Mouse (Mus musculus): ENCODE data around the gene Slk. TPM values are rescaled to one million over a fixed set of nuclear protein-coding genes. Genes with fewer than 3 reads are reported as not detected.
"Not testable (repeated sequence)": the region's sequence is repeated elsewhere in the genome, so short reads cannot be mapped to it uniquely, and the experiment has no call there.

The Slk gene
- total RNA-seq, 1 experiment from 2014 or later = 181 TPM

- no peak for ATAC-seq (replicated peaks; ENCODE audit: low read depth, poor library complexity, severe bottlenecking)
Measured at GRCm38 (mm10) chr19:47565031-47565654, 14.3 kb upstream of the Slk start.

GRCm38 (mm10) chr19:47565994-47566393 is 13.5 kb upstream of the Slk start:
- ATAC-seq (replicated peaks; ENCODE audit: low read depth, poor library complexity, severe bottlenecking) = no peak

GRCm38 (mm10) chr19:47570042-47570441 is 9.4 kb upstream of the Slk start:
- ATAC-seq (replicated peaks; ENCODE audit: low read depth, poor library complexity, severe bottlenecking) = no peak

- ATAC-seq (replicated peaks; ENCODE audit: low read depth, poor library complexity, severe bottlenecking) = not testable (repeated sequence)
Measured at GRCm38 (mm10) chr19:47571981-47572380, 7.5 kb upstream of the Slk start.

- ATAC-seq (replicated peaks; ENCODE audit: low read depth, poor library complexity, severe bottlenecking) = no peak
Measured at GRCm38 (mm10) chr19:47573718-47574117, 5.8 kb upstream of the Slk start.

- ATAC-seq (replicated peaks; ENCODE audit: low read depth, poor library complexity, severe bottlenecking) = no peak
Measured at GRCm38 (mm10) chr19:47578581-47579224, 775 bp upstream of the Slk start.

- ATAC-seq (replicated peaks; ENCODE audit: low read depth, poor library complexity, severe bottlenecking) = peak; percentile 31
Measured at GRCm38 (mm10) chr19:47579788-47580631, 532 bp downstream of the Slk start.

GRCm38 (mm10) chr19:47585772-47586171 is 6.3 kb downstream of the Slk start:
- no peak for ATAC-seq (replicated peaks; ENCODE audit: low read depth, poor library complexity, severe bottlenecking)

- ATAC-seq (replicated peaks; ENCODE audit: low read depth, poor library complexity, severe bottlenecking) = no peak
Measured at GRCm38 (mm10) chr19:47587009-47587408, 7.5 kb downstream of the Slk start.

- ATAC-seq (replicated peaks; ENCODE audit: low read depth, poor library complexity, severe bottlenecking) = 0 out of 2 replicates have a peak, but pooled peaks have one; percentile 65
Measured at GRCm38 (mm10) chr19:47608513-47608912, 29.0 kb downstream of the Slk start.

GRCm38 (mm10) chr19:47613442-47613841 is 34.0 kb downstream of the Slk start:
- no peak for ATAC-seq (replicated peaks; ENCODE audit: low read depth, poor library complexity, severe bottlenecking)

- ATAC-seq (replicated peaks; ENCODE audit: low read depth, poor library complexity, severe bottlenecking) = peak; percentile 56
Measured at GRCm38 (mm10) chr19:47621478-47621877, 42.0 kb downstream of the Slk start.

GRCm38 (mm10) chr19:47624940-47625711 is 45.6 kb downstream of the Slk start:
- no peak for ATAC-seq (replicated peaks; ENCODE audit: low read depth, poor library complexity, severe bottlenecking)

GRCm38 (mm10) chr19:47627450-47627849 is 48.0 kb downstream of the Slk start:
- no peak for ATAC-seq (replicated peaks; ENCODE audit: low read depth, poor library complexity, severe bottlenecking)

- no peak for ATAC-seq (replicated peaks; ENCODE audit: low read depth, poor library complexity, severe bottlenecking)
Measured at GRCm38 (mm10) chr19:47629068-47629467, 49.6 kb downstream of the Slk start.

GRCm38 (mm10) chr19:47630381-47630780 is 50.9 kb downstream of the Slk start:
- no peak for ATAC-seq (replicated peaks; ENCODE audit: low read depth, poor library complexity, severe bottlenecking)

GRCm38 (mm10) chr19:47631799-47632198 is 52.3 kb downstream of the Slk start:
- ATAC-seq (replicated peaks; ENCODE audit: low read depth, poor library complexity, severe bottlenecking) = no peak

- no peak for ATAC-seq (replicated peaks; ENCODE audit: low read depth, poor library complexity, severe bottlenecking)
Measured at GRCm38 (mm10) chr19:47635380-47635779, 55.9 kb downstream of the Slk start.

GRCm38 (mm10) chr19:47643910-47644309 is 64.4 kb downstream of the Slk start:
- ATAC-seq (replicated peaks; ENCODE audit: low read depth, poor library complexity, severe bottlenecking) = no peak

- ATAC-seq (replicated peaks; ENCODE audit: low read depth, poor library complexity, severe bottlenecking) = no peak
Measured at GRCm38 (mm10) chr19:47645583-47645982, 66.1 kb downstream of the Slk start.

All from common myeloid progenitor, adult 5-6 weeks (primary cell).